Mouse (Mus musculus): ENCODE measurements around the gene Cyp19a1.

DNA sequence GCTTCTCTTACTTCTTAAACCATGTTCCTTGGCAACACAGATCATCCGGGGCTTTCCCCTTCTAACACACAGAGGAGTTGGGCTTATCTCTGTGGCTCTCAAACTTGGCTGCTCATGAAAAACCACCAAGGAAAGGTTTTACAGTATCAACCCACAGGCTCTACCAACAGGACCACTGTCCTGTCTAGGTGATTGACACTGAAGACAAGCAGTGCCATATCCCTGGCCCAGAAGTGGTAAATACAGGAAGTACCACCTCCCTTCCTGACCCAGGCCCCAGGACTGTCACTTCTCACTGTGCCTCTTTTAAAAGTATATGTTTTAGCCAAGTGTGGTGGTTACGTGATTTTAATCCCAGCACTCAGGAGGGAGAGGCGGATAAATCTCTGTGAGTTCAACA lies 76.5 kb downstream of the Cyp19a1 start:
- TF ChIP-seq CTCF (IDR thresholded peaks at IDR 0.05; ENCODE audit: borderline replicate concordance, extremely low read depth, insufficient read depth, insufficient read length) (no peak), POLR2A (IDR thresholded peaks at IDR 0.05; ENCODE audit: borderline replicate concordance, extremely low read depth, insufficient read depth, insufficient read length, poor library complexity, severe bottlenecking) (no peak)

Data from brain, embryonic 14.5 days (tissue).